Mouse (Mus musculus) embryo, embryonic 10 days (tissue): Measurements from ENCODE around the gene Filip1l.

Source experiments
- DNase-seq: peaks from one replicate; pipeline ENCODE4 v3.0.0-alpha.2; 2015; ENCODE audit warnings: low spot score

Filip1l gene

DNA sequence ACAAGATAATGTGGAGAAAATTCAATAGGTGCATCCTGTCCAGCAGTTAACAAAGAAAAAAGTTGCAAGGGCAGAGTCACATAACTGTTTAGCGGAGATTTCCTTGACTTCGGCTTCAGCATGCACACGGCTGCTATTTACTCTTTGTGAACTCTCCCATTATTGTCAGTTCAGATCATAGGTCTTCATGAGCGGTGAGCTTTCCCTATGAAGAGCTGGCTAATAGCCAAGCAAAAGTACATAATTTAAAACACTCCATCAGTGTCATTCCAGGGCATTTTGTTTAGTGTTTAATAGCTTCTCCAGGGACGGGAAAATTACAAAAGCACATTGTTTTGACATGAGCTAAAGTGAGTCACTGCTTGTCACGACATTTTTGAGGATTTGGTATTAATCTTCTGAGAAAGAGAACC lies 179.2 kb downstream of the Filip1l start:
- DNase-seq = no peak

DNA sequence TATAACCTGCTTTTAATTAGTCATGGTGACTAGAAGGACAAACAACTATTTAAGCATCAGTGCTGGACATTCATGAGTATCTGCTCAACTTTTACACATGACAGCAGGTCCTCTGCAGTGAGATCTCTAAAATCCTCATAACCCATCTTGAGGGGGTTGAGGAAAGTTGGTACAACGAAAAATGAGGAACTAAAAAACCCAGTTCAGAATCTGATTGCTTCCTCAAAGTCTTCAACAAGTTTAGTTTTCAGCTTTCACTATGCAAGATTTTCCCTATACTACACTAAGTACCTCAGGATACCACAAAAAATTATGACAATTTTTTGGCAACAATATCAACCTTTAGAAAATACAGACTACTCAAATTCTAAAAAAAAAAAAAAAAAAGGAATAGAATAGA lies 181.5 kb downstream of the Filip1l start:
- DNase-seq = no peak

DNA sequence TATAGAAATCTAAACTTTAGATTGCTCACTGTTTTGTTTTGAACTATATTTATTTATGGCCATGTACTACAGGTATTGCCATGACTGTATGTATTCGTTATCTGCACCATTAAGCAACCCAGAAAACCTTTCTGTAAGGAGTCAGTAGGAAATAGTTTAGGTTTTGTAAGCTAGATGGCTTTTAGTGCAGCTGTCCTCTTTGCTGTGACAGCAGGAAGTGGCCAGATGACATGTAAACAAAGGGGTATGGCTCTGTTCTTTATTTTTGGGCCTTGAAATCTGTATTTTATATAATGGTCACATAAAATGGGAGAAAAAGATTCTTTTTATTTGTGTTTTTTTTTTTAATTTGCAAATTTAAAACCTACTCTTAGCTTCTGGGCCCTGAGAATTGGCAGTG lies 181.9 kb downstream of the Filip1l start:
- DNase-seq = no peak

DNA sequence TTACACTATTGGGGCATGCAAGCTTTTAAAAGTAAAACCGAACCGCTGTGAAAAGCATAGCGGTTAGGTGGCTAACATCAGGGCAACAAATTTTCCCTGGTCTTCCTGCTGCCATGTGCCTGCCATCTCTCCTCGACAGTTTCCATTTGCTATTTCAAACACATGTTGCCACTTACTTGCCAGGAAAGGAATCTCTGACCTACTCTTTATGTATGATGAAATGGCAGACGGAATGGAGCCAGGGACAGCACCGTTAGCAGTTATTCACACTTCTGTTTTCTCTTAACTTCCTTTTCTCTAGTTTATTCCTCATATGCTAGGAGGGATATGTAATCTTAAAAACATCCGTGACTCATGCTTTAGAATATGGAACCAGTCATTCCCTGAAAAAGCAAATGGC lies 183.6 kb downstream of the Filip1l start:
- no peak for DNase-seq

DNA sequence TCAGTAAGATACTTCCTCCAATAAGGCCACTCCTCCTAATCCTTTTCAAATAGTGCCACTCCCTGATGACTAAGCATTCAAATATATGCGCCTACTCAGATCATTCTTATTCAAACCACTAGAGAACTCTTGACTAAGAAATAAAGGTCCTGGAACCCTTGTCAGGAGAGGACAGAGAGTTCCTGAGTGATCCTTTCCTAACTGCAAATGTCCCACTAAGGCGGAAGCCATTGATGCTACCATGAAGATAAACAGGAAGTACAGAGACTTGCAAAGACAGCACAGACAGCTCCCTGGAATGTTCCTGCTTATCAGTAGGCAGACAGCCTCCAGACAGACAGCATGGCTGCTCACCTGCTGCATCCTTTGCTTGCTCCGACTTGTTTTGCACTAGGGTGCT lies 190.3 kb downstream of the Filip1l start:
- no peak for DNase-seq

DNA sequence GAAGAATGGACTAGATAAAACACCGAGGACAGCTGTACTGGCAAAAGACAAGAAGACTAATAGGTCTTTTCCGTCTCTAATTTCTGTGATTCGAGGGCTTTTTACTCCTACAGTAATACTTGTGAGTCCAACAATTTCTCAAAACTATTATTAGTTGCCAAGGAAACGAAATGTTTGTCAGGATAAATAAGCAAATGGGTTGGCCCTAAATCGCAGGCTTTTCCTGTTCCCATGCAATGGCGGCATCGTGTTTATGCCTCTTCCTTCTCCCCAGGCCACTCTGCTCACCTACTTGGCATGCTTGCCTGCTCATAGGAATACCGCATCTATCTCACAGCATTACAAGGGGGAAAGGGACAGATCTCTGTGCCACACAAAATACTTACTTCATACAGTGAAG lies 191.5 kb downstream of the Filip1l start:
- DNase-seq = no peak

DNA sequence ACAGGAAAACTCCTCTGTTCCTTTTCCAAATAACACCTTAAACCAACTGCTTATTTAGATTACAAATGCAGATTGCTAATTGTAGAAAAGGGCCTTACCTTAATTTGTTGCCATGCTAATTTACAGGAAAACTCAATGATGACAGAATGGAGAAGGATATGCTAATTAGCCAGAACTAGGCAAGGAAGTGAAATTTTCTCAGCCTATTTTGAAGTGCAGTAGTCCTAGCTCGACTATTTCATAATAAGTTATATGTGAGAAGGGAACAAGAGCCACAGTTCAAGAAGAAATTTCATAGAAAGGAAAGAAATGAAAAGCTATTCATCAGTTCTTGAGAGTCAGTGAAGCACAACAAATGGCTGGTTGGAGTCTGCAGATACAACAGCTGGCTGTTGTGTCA lies 193.5 kb downstream of the Filip1l start:
- DNase-seq = no peak

DNA sequence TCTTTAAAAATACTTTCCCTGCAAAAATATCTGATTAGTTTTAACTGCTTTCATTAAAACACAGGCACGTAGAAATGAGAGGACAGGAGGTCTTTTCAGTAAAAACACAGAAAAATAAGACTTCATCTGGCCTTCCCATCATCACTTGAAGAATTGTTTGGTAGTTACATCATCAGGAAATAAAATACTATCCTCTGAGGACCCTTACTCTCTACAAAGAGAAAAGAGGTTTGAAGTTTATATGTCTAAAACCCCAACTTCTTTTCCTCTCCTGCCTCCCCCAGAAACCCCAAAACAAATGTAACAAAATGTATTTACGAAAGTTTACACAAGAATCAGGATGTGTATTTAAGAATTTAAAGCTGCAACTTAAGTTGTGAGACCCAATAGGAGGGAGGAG lies 195.7 kb downstream of the Filip1l start:
- no peak for DNase-seq

DNA sequence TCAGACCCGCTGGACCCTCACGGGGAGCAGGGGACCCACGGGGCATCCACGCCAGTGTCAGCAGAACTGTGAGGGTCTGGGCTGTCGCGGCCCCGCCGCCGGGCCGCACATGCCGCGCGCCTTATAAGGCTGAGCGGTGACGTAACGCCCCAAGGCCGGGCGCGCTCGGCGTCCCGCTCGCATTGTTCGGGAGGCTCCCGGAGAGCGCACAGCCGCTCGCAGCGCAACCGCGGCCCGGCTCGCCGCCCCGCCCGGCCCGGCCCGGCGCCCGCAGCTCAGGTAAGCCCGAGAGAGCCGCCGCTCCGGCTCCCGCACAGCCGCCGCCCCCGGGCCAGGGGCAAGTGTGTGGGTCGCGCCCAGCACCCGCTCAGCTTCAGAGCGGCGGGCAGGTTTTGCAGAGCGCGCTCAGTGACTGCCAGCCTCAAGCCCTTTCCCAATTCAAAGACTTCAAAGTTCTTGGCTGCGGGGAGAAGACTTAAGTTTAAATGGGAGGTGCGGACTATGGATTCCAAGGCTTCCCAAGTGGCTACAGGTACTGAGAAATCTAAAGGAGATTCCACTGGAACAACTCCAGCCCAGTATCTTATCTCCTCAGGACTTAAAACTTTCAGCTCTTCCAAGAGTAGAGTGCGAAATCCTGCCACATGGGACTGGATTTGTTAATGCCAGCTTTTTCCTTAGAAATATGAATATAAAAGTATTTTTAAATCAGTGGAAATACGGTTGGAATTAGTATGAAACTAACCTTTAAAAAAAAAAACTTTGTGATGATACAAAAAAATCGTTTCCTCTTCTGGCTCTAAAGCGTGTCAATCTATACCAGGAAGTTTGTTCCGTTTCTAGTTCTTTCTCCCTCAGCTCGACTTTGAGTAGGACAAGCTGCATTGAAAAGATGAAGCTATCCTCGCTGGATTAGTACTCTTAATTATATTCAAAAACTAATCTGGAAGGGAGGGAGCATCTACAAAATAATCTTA lies 196.5 kb downstream of the Filip1l start:
- peak; percentile 89 for DNase-seq

DNA sequence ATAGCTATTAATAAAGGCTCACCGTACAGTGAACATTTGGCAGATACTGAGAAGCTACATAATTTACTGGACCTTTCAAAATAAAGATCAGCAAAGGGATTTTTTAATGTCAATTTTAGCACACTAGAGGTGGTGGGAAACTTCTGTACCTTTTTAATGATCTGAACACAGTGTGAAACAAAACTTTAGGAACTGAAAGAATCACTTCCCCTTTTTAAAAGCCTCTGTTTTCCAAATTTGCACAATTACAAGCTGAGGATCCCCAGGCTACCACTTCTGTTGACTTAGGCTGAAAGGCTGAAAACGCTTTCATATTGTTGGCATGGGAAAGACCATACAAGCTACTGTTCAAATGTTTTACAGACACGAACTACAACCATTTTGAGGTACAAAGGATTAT lies 197.2 kb downstream of the Filip1l start:
- DNase-seq = no peak

DNA sequence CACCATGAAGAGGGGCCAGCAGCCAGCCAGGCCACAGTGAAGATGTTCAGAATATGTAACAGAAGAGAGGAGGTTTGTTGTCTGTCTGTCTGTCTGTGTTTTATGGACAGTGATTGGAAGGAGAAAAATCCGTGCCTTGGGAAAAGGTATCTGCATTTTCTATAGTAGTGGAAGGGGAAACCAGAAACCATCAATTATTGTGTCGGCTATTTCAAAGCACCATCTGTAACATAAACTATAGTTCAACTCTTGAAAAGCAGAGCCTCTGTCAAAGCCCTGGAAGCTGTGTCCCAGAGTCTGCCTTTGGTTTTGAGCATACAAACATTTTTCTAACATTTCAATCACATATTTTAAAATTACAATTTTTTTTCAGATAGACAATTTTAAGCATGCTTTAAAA lies 197.9 kb downstream of the Filip1l start:
- DNase-seq = peak; percentile 37

DNA sequence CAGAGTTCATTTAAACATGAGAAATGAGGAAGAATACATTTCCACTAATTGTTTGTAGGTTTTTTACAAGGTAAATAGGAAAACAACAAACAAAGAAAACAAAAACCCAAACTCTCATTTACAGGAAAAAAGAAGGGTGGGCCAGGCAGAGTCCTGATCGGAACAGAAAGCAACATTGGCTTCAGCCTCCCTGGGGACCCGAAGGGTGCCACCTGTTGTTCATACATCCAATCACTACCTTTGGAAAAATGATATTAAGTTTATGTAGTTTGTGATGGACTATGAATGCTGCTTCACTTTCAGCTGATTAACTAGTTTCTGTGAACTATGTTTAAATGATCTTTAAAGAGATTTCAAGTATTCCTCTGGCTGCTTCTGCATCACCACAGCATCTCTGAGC lies 198.7 kb downstream of the Filip1l start:
- DNase-seq = no peak

DNA sequence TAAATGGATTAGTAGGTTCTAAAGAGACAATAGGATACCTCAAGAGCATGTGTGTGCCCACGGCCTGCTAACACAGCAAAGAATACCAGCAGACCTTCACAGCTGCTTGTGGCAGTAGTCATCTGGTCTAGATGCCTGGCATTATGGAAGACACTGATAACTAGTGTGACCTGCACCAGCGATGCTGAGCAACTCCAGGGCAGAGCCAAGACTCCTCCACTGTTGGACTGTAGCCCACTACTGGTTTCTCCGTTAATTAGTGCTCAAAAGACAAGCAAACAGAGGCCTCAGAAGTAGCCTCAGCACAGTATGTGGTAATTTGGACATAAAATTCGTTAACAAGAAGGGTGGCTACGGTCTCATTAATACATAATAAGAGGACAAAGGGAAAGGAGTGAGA lies 199.8 kb downstream of the Filip1l start:
- no peak for DNase-seq

DNA sequence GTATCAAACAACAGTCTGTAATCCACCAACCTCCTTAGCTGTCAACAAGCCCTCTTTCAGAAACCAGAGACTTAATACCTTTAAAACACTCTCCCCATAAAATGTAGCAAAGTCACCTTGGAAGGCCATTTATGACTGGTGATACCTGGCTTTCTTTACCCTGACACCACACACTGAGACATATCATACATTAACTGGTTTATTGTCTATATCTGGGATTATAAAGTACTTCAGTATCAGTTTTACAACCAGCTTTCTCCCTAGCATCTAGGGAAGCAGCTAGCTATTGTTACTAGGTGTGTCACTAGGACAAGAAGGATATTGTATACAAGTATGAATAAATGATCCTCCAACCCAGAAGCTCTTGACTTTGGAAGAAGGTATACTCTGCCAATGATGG lies 200.3 kb downstream of the Filip1l start:
- DNase-seq = no peak

DNA sequence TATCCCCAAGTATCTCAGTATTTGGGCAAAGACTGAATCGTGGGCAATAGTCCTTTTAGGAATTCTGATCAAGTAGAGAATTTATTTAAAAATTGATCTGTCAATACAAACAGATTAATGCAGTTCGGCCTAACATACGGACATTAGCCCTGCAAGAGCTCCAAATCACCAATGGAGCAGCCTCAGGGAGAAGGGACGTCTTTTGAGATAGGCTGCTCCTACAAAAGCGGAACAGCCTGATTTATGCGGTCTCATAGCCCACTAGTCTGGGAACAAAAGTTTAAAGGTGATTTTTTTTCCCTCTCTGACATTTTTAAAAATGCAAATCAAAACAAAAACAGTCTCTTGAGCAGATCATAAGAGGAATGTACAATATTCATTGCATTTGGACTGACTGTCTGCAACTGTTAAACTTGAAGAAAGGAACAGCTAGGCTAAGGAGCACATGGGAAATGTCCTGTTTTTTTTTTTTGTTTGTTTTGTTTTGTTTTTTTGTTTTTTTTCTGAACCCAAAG lies 202.1 kb downstream of the Filip1l start:
- DNase-seq = no peak

DNA sequence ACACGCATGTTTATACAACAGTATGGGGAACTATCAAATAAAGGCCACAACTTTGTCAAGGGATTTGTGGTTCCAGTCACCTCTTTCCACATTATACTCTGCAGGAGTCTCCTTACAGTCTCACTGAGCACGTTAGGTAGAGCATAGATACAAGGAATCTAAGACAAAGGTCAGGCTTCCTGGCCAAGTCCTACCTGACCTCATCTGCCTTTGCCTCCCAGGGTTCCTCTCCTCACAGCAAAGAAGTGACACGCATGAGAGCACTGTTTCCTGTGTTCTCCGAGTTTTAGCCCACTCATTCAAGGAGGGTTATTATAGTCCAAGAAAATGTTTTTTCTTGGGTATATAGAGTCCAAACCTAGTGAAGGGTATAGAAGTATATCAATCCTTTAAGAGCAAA lies 202.8 kb downstream of the Filip1l start:
- no peak for DNase-seq

DNA sequence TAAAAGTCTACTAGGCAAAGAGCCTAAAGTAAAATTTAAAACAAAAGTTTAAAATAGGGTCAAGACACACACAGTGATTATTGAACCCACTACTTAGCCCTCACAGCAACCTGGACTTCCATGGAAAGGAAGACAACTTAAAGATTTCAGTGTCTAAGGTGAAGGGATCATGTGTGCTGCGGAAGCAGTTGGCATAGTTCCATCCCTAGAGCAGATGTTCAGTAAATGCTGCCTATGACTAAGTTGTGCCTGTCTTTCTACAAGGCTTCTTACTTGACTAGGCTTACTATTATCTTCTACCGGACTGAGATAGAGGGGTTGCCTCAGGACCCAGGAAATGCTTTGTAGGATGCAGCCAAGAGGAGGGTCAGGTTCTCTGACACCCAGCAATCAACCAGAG lies 203.4 kb downstream of the Filip1l start:
- DNase-seq = no peak

DNA sequence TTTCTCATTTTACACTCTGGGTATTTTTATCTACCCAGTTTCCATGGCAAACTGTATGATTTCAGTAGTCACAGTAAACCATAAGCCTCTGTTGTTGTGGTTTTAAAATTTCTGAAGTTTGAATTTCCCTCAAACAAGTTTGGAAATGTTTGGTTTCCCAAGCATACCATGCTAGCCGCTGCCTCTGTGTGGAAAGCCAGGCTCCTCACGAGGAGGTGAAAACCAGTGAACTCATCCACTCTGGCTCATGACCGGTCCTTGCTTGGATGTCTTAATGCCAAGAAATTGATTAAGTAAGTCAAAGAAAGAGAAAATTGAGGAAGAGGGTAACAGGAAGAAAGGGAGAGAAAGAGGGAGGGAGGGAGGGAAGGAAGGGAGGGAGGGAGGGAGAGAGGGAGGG lies 205.4 kb downstream of the Filip1l start:
- DNase-seq = no peak

DNA sequence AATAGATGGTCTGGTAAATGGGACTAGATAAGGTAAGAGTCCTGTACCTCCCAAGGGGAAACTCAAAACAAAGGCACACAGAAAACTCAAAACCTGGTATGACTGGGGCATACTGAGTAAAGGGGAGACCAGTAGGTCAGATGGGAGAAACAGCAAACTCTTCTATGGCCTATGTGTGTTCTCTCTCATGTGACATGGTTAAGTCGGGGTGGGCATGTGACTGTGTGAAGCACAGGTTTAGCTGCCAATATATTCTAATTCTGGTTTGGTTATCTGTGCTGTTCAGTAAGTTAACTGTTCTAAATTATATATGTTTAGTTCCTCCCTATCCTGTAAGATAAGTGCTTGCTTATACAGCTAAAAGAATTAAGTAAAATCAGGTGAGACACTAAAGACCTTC lies 207.3 kb downstream of the Filip1l start:
- DNase-seq = no peak

DNA sequence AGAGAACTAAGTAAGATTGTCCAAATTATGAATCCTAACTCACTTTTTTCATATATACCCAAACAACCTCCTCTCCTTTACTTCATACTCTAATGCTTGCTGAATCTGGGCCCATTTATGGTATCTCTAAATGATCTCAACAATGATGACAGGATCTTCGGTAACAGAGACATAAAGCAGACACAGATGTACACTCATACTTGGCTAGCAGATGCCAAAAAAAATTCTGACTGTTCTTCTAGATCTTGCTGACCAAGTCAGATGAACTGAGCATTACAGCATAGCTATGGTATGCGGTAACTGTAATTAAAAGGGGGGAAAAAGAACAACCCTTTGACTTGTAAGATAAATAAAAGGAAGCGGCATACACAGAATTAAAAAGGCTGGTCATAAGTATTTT lies 210.6 kb downstream of the Filip1l start:
- DNase-seq = no peak

DNA sequence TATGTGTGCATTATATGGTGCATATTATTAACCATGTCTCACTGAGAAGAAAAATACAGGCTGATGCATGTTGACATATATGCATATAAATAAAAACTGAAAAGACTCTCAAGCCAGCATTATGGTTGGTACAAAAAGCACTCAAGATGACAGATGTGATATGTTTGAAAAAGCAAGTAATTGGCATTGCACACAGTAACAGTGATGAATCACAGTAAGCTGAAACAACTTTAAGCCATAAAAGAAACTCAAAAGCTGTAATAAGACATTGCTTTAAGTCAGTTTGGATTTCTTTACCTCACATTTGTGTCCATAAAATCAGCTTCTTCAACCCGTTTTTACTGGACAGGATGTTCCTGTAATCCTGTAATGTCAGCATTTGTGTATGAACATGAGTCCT lies 211.9 kb downstream of the Filip1l start:
- no peak for DNase-seq

DNA sequence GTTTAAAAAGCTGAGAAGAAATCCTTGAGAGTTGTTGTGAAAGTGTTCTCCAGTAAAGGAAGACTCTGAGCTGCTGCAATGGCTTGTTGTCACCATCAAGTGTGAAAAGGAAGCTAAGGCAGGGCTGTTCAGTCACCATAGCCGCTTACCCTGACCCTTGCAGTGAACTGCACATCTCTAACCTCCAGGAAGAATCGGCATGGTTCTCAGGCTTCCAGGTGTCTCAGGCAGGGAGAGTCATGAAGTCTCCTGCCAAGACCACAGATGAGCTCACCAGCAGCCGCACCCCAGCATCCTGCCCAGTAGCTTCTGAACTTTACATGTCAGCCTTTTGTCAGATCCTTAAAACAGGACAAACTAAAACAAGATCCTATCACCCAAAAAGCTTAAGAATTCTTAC lies 213.3 kb downstream of the Filip1l start:
- no peak for DNase-seq

DNA sequence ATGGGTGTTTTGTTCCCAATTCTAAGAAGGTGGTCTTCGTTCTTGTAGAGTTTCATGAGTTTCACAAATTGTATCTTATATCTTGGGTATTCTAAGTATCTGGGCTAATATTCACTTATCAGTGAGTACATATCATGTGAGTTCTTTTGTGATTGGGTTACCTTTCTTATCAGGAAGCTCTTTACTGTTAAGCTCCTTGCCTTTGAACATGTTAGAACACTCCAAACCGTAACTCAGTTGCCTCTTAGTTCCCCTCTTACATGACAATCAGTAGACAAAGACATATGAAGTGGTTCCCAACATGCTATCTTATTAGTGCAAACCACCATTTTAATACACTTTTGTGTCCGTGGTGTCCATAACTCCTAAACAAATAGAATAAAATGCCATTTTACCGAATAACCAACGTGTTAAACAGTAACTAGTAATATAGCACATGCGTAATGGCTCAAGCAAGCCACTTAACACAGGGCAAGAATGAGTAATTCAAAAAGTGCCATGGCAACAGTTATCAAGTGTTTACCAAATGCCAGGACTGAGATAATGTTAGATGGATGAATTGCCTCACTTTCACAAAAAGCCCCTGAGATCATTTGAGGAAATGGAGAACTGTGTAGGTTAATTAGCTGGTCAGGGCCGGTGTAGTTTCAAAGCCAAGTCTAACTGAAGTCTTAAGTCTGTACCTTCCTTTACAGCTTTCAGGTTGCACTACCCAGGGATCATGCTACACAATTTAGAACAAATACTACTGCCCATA lies 215.9 kb downstream of the Filip1l start:
- DNase-seq = no peak
